Mouse (Mus musculus) neural tube, embryonic 13.5 days (tissue): ENCODE measurements at regions not wholly inside any gene's neighbourhood (a gene's known extent, or its start where the extent isn't known, plus 50 kb on each side); places are given as distances from the start of the nearest gene placed in this dataset.

ENCODE experiments used
- ATAC-seq: fragments of 200-750 bp; cut with Nextera tagmentation; 2 replicates; pipeline ENCODE4 v1.8.0; 2017; ENCODE audit warnings: low read depth, mild to moderate bottlenecking, moderate TSS enrichment, moderate library complexity
- H3K27ac ChIP-seq: fragments of 300-500 bp; sonication (generic); replicated peaks from 2 replicates; pipeline ENCODE4 v1.5.1; 2015; ENCODE audit warnings: moderate library complexity, mild to moderate bottlenecking, inconsistent platforms
- H3K27me3 ChIP-seq: fragments of 300-500 bp; sonication (generic); 2 replicates; pipeline ENCODE4 v1.6.1; 2015; ENCODE audit warnings: mild to moderate bottlenecking, inconsistent platforms
- H3K36me3 ChIP-seq: fragments of 300-500 bp; sonication (generic); 2 replicates; pipeline ENCODE4 v1.6.1; 2015; ENCODE audit warnings: mild to moderate bottlenecking, inconsistent platforms
- H3K4me1 ChIP-seq: fragments of 300-500 bp; sonication (generic); replicated peaks from 2 replicates; pipeline ENCODE4 v1.6.1; 2015; ENCODE audit warnings: inconsistent platforms
- H3K4me2 ChIP-seq: fragments of 300-500 bp; sonication (generic); 2 replicates; pipeline ENCODE4 v1.6.1; 2015; ENCODE audit warnings: inconsistent platforms, mild to moderate bottlenecking, moderate library complexity
- H3K4me3 ChIP-seq: fragments of 300-500 bp; sonication (generic); 2 replicates; pipeline ENCODE4 v1.5.1; 2015; ENCODE audit warnings: mild to moderate bottlenecking, inconsistent platforms
- H3K9ac ChIP-seq: fragments of 300-500 bp; sonication (generic); 2 replicates; pipeline ENCODE4 v1.6.1; 2015; ENCODE audit warnings: moderate library complexity, mild to moderate bottlenecking, inconsistent platforms
- H3K9me3 ChIP-seq: fragments of 300-500 bp; sonication (generic); 2 replicates; pipeline ENCODE4 v1.6.1; 2016; ENCODE audit warnings: inconsistent platforms
- WGBS: fragments of 180-500 bp; shearing (Covaris S2); methylation state at CpG from one replicate; pipeline ENCODE4 v1.1.7; 2015; 5-methylcytosine and 5-hydroxymethylcytosine counted together

- Histone ChIP-seq H3K9me3 (peaks cover 5% of the 10 kb centered on the region; the same call in 1 of the 2 replicates), H3K27me3 (peaks cover 12% of the 10 kb centered on the region; the same call in 1 of the 2 replicates), H3K4me2 (no peak overlapping the region), H3K27ac (no peak overlapping the region), H3K9ac (no peak overlapping the region), H3K4me1 (peaks cover 6% of the 10 kb centered on the region), H3K36me3 (no peaks in the 10 kb centered on the region), H3K4me3 (no peak overlapping the region)
- whole genome bisulfite sequencing: 90% methylated on average over 2 of the region's 2 CpGs
- no peak for ATAC-seq
These were observed 232.4 kb upstream of the Irx1 start for GRCm38 (mm10) chr13:72195881-72196280.

GRCm38 (mm10) chr13:72198341-72199105 lies 235.0 kb upstream of the Irx1 start:
- Histone ChIP-seq H3K9ac (no peak overlapping the region), H3K9me3 (no peaks in the 10 kb centered on the region), H3K4me2 (no peak overlapping the region), H3K27me3 (peaks cover 26% of the 10 kb centered on the region; the same call in 1 of the 2 replicates), H3K4me3 (no peak overlapping the region), H3K27ac (no peak overlapping the region), H3K36me3 (no peaks in the 10 kb centered on the region), H3K4me1 (peaks cover 6% of the 10 kb centered on the region)
- no peak for ATAC-seq
- 63% methylated on average over 22 of the region's 22 CpGs for WGBS

GRCm38 (mm10) chr13:72209518-72209917 lies 246.0 kb upstream of the Irx1 start:
- Histone ChIP-seq H3K36me3 (no peaks in the 10 kb centered on the region), H3K4me3 (no peak overlapping the region), H3K4me2 (no peak overlapping the region), H3K4me1 (peaks cover 13% of the 10 kb centered on the region), H3K9me3 (no peaks in the 10 kb centered on the region), H3K9ac (no peak overlapping the region), H3K27me3 (peaks cover 62% of the 10 kb centered on the region), H3K27ac (no peak overlapping the region)
- 38% methylated on average over 5 of the region's 5 CpGs for WGBS
- ATAC-seq: no peak

- H3K4me3 ChIP-seq: no peak overlapping the region
- no peaks in the 10 kb centered on the region for H3K36me3 ChIP-seq
- peak; percentile 85 for ATAC-seq
- no peak overlapping the region for H3K27ac ChIP-seq
- peaks cover 67% of the 10 kb centered on the region for H3K27me3 ChIP-seq
- no peak overlapping the region for H3K9ac ChIP-seq
- H3K4me2 ChIP-seq: no peak overlapping the region
- WGBS: 1% methylated on average over 10 of the region's 10 CpGs
- H3K4me1 ChIP-seq: peaks cover 13% of the 10 kb centered on the region
- H3K9me3 ChIP-seq: no peaks in the 10 kb centered on the region
These were observed 246.5 kb upstream of the Irx1 start for GRCm38 (mm10) chr13:72209946-72210456.

GRCm38 (mm10) chr13:72210474-72211309 lies 247.2 kb upstream of the Irx1 start:
- Histone ChIP-seq H3K9me3 (no peaks in the 10 kb centered on the region), H3K4me2 (no peak overlapping the region), H3K4me3 (no peak overlapping the region), H3K36me3 (no peaks in the 10 kb centered on the region), H3K27ac (no peak overlapping the region), H3K4me1 (peaks cover 13% of the 10 kb centered on the region), H3K27me3 (peaks cover 74% of the 10 kb centered on the region), H3K9ac (no peak overlapping the region)
- WGBS: 26% methylated on average over 7 of the region's 7 CpGs
- peak; percentile 40; the same call in 1 of the 2 replicates for ATAC-seq

GRCm38 (mm10) chr13:72211716-72212115 lies 248.2 kb upstream of the Irx1 start:
- H3K36me3 ChIP-seq: no peaks in the 10 kb centered on the region
- peaks cover 13% of the 10 kb centered on the region for H3K4me1 ChIP-seq
- H3K27ac ChIP-seq: no peak overlapping the region
- 76% methylated on average over 4 of the region's 4 CpGs for WGBS
- H3K27me3 ChIP-seq: peaks cover 83% of the 10 kb centered on the region
- no peak overlapping the region for H3K4me3 ChIP-seq
- no peaks in the 10 kb centered on the region for H3K9me3 ChIP-seq
- no peak overlapping the region for H3K9ac ChIP-seq
- H3K4me2 ChIP-seq: no peak overlapping the region
- no peak for ATAC-seq

- Histone ChIP-seq H3K9me3 (no peaks in the 10 kb centered on the region), H3K36me3 (no peaks in the 10 kb centered on the region), H3K4me2 (no peak overlapping the region), H3K9ac (no peak overlapping the region), H3K27me3 (peaks cover 86% of the 10 kb centered on the region), H3K4me1 (peaks cover 13% of the 10 kb centered on the region), H3K27ac (no peak overlapping the region), H3K4me3 (no peak overlapping the region)
- WGBS: 71% methylated on average over 2 of the region's 2 CpGs
- no peak for ATAC-seq
These were observed 249.2 kb upstream of the Irx1 start for GRCm38 (mm10) chr13:72212747-72213146.

GRCm38 (mm10) chr13:72219329-72219728 lies 255.8 kb upstream of the Irx1 start:
- ATAC-seq: no peak
- 97% methylated on average over 2 of the region's 2 CpGs for WGBS
- Histone ChIP-seq H3K36me3 (no peaks in the 10 kb centered on the region), H3K4me3 (no peak overlapping the region), H3K4me2 (no peak overlapping the region), H3K27ac (no peak overlapping the region), H3K27me3 (peaks cover 54% of the 10 kb centered on the region), H3K4me1 (no peaks in the 10 kb centered on the region), H3K9ac (no peak overlapping the region), H3K9me3 (no peaks in the 10 kb centered on the region)

- Histone ChIP-seq H3K4me1 (peaks cover 5% of the 10 kb centered on the region), H3K27ac (no peak overlapping the region), H3K4me3 (no peak overlapping the region), H3K36me3 (no peaks in the 10 kb centered on the region), H3K4me2 (no peak overlapping the region), H3K9me3 (no peaks in the 10 kb centered on the region), H3K9ac (no peak overlapping the region), H3K27me3 (0 out of 2 replicates have a peak, but pooled peaks cover 6% of the 10 kb centered on the region)
- 60% methylated on average over 1 of the region's 1 CpGs for WGBS
- no peak for ATAC-seq
These were observed 263.6 kb upstream of the Irx1 start for GRCm38 (mm10) chr13:72227102-72227501.

- Histone ChIP-seq H3K36me3 (no peaks in the 10 kb centered on the region), H3K27ac (no peak overlapping the region), H3K4me3 (no peak overlapping the region), H3K27me3 (0 out of 2 replicates have a peak, but pooled peaks cover 6% of the 10 kb centered on the region), H3K4me1 (no peaks in the 10 kb centered on the region), H3K9me3 (no peaks in the 10 kb centered on the region), H3K9ac (no peak overlapping the region), H3K4me2 (no peak overlapping the region)
- WGBS: 57% methylated on average over 4 of the region's 4 CpGs
- no peak; the same call in 1 of the 2 replicates for ATAC-seq
These were observed 267.6 kb upstream of the Irx1 start for GRCm38 (mm10) chr13:72231032-72231591.

GRCm38 (mm10) chr13:72232080-72232479 lies 268.6 kb upstream of the Irx1 start:
- H3K4me2 ChIP-seq: no peak overlapping the region
- H3K4me3 ChIP-seq: no peak overlapping the region
- 0 out of 2 replicates have a peak, but pooled peaks cover 6% of the 10 kb centered on the region for H3K27me3 ChIP-seq
- no peak overlapping the region for H3K9ac ChIP-seq
- H3K36me3 ChIP-seq: no peaks in the 10 kb centered on the region
- no peak for ATAC-seq
- H3K4me1 ChIP-seq: no peaks in the 10 kb centered on the region
- no peaks in the 10 kb centered on the region for H3K9me3 ChIP-seq
- no peak overlapping the region for H3K27ac ChIP-seq

GRCm38 (mm10) chr13:72241919-72242318 lies 278.4 kb upstream of the Irx1 start:
- no peaks in the 10 kb centered on the region for H3K36me3 ChIP-seq
- no peak overlapping the region for H3K4me3 ChIP-seq
- H3K9ac ChIP-seq: no peak overlapping the region
- no peaks in the 10 kb centered on the region for H3K9me3 ChIP-seq
- H3K27ac ChIP-seq: no peak overlapping the region
- peaks cover 8% of the 10 kb centered on the region; the same call in 1 of the 2 replicates for H3K27me3 ChIP-seq
- WGBS: 83% methylated on average over 3 of the region's 3 CpGs
- no peak for ATAC-seq
- no peak overlapping the region for H3K4me2 ChIP-seq
- no peaks in the 10 kb centered on the region for H3K4me1 ChIP-seq
